Mouse (Mus musculus) cerebellum, postnatal 25 days (tissue): ENCODE measurements at regions not wholly inside any gene's neighbourhood (a gene's known extent, or its start where the extent isn't known, plus 50 kb on each side); places are given as distances from the start of the nearest gene placed in this dataset.
A peak's percentile ranks its signal among the peaks of the same experiment; 100 is the strongest.

ENCODE experiments used
- DNase-seq, 2 experiments: peaks; one replicate each; pipeline ENCODE4 v3.0.0; 2021; ENCODE audit warnings: mixed read lengths in 2 of 2

- no peak for DNase-seq
These were observed 116.1 kb upstream of the Prox1 start for GRCm38 (mm10) chr1:190286481-190287145.

- no peak for DNase-seq
These were observed 115.1 kb upstream of the Prox1 start for GRCm38 (mm10) chr1:190285636-190286035.

- DNase-seq: no peak
These were observed 114.5 kb upstream of the Prox1 start for GRCm38 (mm10) chr1:190285049-190285448.

GRCm38 (mm10) chr1:190284138-190284537 lies 113.6 kb upstream of the Prox1 start:
- no peak for DNase-seq

GRCm38 (mm10) chr1:190280081-190280858 lies 109.8 kb upstream of the Prox1 start:
- DNase-seq: peak in 1 of 2 experiments; percentile 17

- no peak for DNase-seq
These were observed 104.4 kb upstream of the Prox1 start for GRCm38 (mm10) chr1:190274911-190275310.

- DNase-seq: no peak
These were observed 100.4 kb upstream of the Prox1 start for GRCm38 (mm10) chr1:190270784-190271385.

- DNase-seq: no peak
These were observed 98.7 kb upstream of the Prox1 start for GRCm38 (mm10) chr1:190269181-190269580.

- peak; percentile 37 to 62 for DNase-seq
These were observed 94.7 kb upstream of the Prox1 start for GRCm38 (mm10) chr1:190265085-190265780.

GRCm38 (mm10) chr1:190264501-190264900 lies 94.0 kb upstream of the Prox1 start:
- no peak for DNase-seq

GRCm38 (mm10) chr1:190263620-190264019 lies 93.1 kb upstream of the Prox1 start:
- no peak for DNase-seq

GRCm38 (mm10) chr1:190259576-190259975 lies 89.1 kb upstream of the Prox1 start:
- DNase-seq: no peak

GRCm38 (mm10) chr1:190250574-190251246 lies 80.2 kb upstream of the Prox1 start:
- DNase-seq: no peak

GRCm38 (mm10) chr1:190242526-190242925 lies 72.0 kb upstream of the Prox1 start:
- no peak for DNase-seq

GRCm38 (mm10) chr1:190239796-190240195 lies 69.3 kb upstream of the Prox1 start:
- DNase-seq: no peak

- no peak for DNase-seq
These were observed 60.4 kb upstream of the Prox1 start for GRCm38 (mm10) chr1:190230866-190231265.

GRCm38 (mm10) chr1:190220417-190220816 lies 49.9 kb upstream of the Prox1 start:
- DNase-seq: no peak
